Comparison of ENCODE assay signal across 21 mouse cellular contexts in the genomic region with DNA sequence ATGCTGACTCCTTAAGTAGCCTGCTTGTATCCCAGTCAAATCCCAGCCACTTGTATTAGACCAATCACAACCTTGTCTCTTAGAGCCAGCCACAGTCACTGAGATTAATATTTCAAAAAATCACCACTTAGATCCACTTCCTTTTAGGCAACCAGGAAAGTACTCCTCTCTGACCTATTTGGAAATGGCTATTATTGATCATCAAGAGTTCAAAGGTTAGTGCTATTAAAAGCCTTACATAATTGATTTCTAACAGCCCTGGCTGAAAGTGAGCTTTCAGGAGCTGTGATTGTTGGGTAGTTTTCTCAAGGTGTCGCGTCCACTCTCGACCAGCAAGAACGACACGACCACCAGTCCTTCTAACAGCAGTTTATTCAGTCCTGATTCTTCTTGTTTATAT. TPM values are rescaled to one million over a fixed set of nuclear protein-coding genes. Genes with fewer than 3 reads are reported as not detected.
A peak's percentile ranks its signal among the peaks of the same experiment; 100 is the strongest.
DNase-seq lines count a peak whose midpoint lies in the region; ATAC-seq and TF ChIP-seq lines count a peak whose summit lies in the region.
"Had no signal": no experiment of that assay in that cellular context is flagged by ENCODE, and none has a peak within 500 bp of the region (broad histone marks: within the 10 kb centered on the region; RNA-seq: fewer than 3 reads in every experiment).

No protein-coding gene starts in this region.

- no peak for TF ChIP-seq POLR2A in liver, adult 2 months (IDR thresholded peaks at IDR 0.05; ENCODE audit: extremely low read depth, insufficient read depth, low read length)

- H3K4me3 ChIP-seq in liver, adult 2 months (ENCODE audit: insufficient read depth, low read depth, low read length): no peak overlapping the region
- H3K4me3 ChIP-seq in liver, embryonic 12.5 days: no peak overlapping the region
- H3K4me3 ChIP-seq in brown adipose tissue, adult 24 weeks (ENCODE audit: insufficient read depth, low read depth, low read length): no peak overlapping the region

- no peaks in the 10 kb centered on the region for H3K27me3 ChIP-seq in liver, adult 2 months (ENCODE audit: control insufficient read depth, insufficient read depth, low read length)
- no peaks in the 10 kb centered on the region for H3K27me3 ChIP-seq in liver, embryonic 12.5 days (replicated peaks)
- H3K27me3 ChIP-seq: CH12.LX, Patski had no signal

- H3K4me2 ChIP-seq in liver, embryonic 12.5 days: no peak overlapping the region

- no peak for TF ChIP-seq CTCF in liver, adult 2 months (IDR thresholded peaks at IDR 0.05; ENCODE audit: low read depth, low read length)

- H3K79me2 ChIP-seq in liver, adult 2 months (ENCODE audit: control insufficient read depth, insufficient read depth, low read length): no peaks in the 10 kb centered on the region

- no peaks in the 10 kb centered on the region for H3K36me3 ChIP-seq in liver, adult 2 months (ENCODE audit: control insufficient read depth, insufficient read depth, low read length)
- no peaks in the 10 kb centered on the region for H3K36me3 ChIP-seq in liver, embryonic 12.5 days
- H3K36me3 ChIP-seq: G1E had no signal

- H3K27ac ChIP-seq in liver, adult 2 months (replicated peaks; ENCODE audit: insufficient read depth, low read depth, low read length): peak overlapping the region; percentile 54; the same call in 1 of the 2 replicates
- H3K27ac ChIP-seq in liver, embryonic 12.5 days: no peak overlapping the region
- peak overlapping the region; percentile 24; the same call in 1 of the 2 replicates for H3K27ac ChIP-seq in brown adipose tissue, adult 24 weeks (replicated peaks; ENCODE audit: low read depth, low read length)

- H3K4me1 ChIP-seq in liver, adult 2 months (ENCODE audit: control insufficient read depth, insufficient read depth, low read length): peaks cover 4% of the 10 kb centered on the region; the same call in 1 of the 2 replicates
- no peaks in the 10 kb centered on the region for H3K4me1 ChIP-seq in liver, embryonic 12.5 days
- peaks cover 2% of the 10 kb centered on the region for H3K4me1 ChIP-seq in brown adipose tissue, adult 24 weeks (ENCODE audit: control insufficient read depth, insufficient read depth, insufficient read length, low read length)

- ATAC-seq in liver, embryonic 12.5 days: no peak
- ATAC-seq: activated CD4-positive, CD25-positive, alpha-beta regulatory T cell, adult 4 months; CD4-positive, CD25-positive, alpha-beta regulatory T cell, adult 4 months; Patski had no signal

- DNase-seq in liver, adult 2 months (ENCODE audit: extremely low read depth, low read depth, low spot score): peak; percentile 93
- no peak for DNase-seq in left cerebral cortex, postnatal 36 days (ENCODE audit: low spot score in 2 of 2)
- DNase-seq: adrenal gland, adult 2 months; adrenal gland, adult 8-10 months; adrenal gland, postnatal 10 days; adrenal gland, postnatal 14 days; adrenal gland, postnatal 25 days; adrenal gland, postnatal 36 days; B cell, adult 2 months; cerebellum, adult 11 months; cerebellum, adult 11-12 months; cerebellum, adult 18-20 months; cerebellum, adult 2 months had no signal

- H3K9me3 ChIP-seq in liver, embryonic 12.5 days (replicated peaks): no peaks in the 10 kb centered on the region
- H3K9me3 ChIP-seq: G1E had no signal

- H3K9ac ChIP-seq in liver, adult 2 months (ENCODE audit: low read depth, low read length): no peak overlapping the region
- no peak overlapping the region for H3K9ac ChIP-seq in liver, embryonic 12.5 days

- intact Hi-C loops in left cerebral cortex, postnatal 36 days (cut with DNase I): no loop called here

- 24% methylated on average over 5 of the region's 5 CpGs for WGBS in liver, adult 2 months
- 84% methylated on average over 5 of the region's 5 CpGs for WGBS in liver, embryonic 12.5 days (ENCODE audit: insufficient replicate concordance)

RNA-seq across cellular contexts. Expression of a gene that starts 42.0 kb away (rescaled TPM):
- 8.7 and 21.4 TPM in 2 replicates for total RNA-seq in liver, adult 2 months (2014; rRNA removed)
- polyA plus RNA-seq in liver, adult 2 months (2012; rRNA removed): 11.7 and 12.6 TPM in 2 replicates
- 130 and 139 TPM in 2 replicates for polyA plus RNA-seq in liver, embryonic 12.5 days (2016; fragmentation: Nextera tagmentation; extraction: Ambion mirVana)
- polyA plus RNA-seq in brown adipose tissue, adult 24 weeks (2012; ENCODE audit: insufficient read depth, insufficient read length, missing spikeins): 0.54 and 2.2 TPM in 2 replicates
- under 1 TPM; 0.11 to 0.27 TPM for total RNA-seq in left cerebral cortex, postnatal 36 days (2021)
- polyA plus RNA-seq: C2C12 had no signal
